Mouse (Mus musculus): ENCODE results near the gene Tmem95. TPM values are rescaled to one million over a fixed set of nuclear protein-coding genes. Genes with fewer than 3 reads are reported as not detected.

Tmem95 gene
- polyA plus RNA-seq, 1 experiment, result not detected

GRCm38 (mm10) chr11:69908645-69909044, 30.8 kb upstream of the Tmem95 start:
- H3K36me3 ChIP-seq (ENCODE audit: control insufficient read depth, insufficient read depth), result peaks cover 98% of the 10 kb centered on the region
- peaks cover 15% of the 10 kb centered on the region for H3K79me2 ChIP-seq (ENCODE audit: control insufficient read depth, insufficient read depth)
- no peak for TF ChIP-seq CTCF (IDR thresholded peaks at IDR 0.05; ENCODE audit: control insufficient read depth, insufficient read depth, insufficient read length)
- TF ChIP-seq MYOD1 (IDR thresholded peaks at IDR 0.05; ENCODE audit: control insufficient read depth, insufficient read length, low read depth), result no peak
- TF ChIP-seq CEBPB (IDR thresholded peaks at IDR 0.05; ENCODE audit: low read depth), result no peak
- no peak for TF ChIP-seq MYOG (IDR thresholded peaks at IDR 0.05; ENCODE audit: control insufficient read depth, extremely low read depth, insufficient read length)
- no peak for TF ChIP-seq USF1 (IDR thresholded peaks at IDR 0.05; ENCODE audit: low read depth)
- no peak for TF ChIP-seq FOSL1 (IDR thresholded peaks at IDR 0.05; ENCODE audit: insufficient read depth, low read length, poor library complexity, severe bottlenecking)
- no peak for TF ChIP-seq MAX (IDR thresholded peaks at IDR 0.05)
- peaks cover 3% of the 10 kb centered on the region for H3K79me3 ChIP-seq (ENCODE audit: low read depth)
- no peaks in the 10 kb centered on the region for H3K27me3 ChIP-seq (ENCODE audit: control insufficient read depth, insufficient read depth, insufficient read length)
- H3ac ChIP-seq (ENCODE audit: control insufficient read depth, insufficient read length, low read depth), result no peak overlapping the region
- H3K4me3 ChIP-seq (ENCODE audit: insufficient read depth, poor library complexity, severe bottlenecking), result no peak overlapping the region

GRCm38 (mm10) chr11:69904311-69904710, 26.5 kb upstream of the Tmem95 start:
- Histone ChIP-seq H3K27me3 (ENCODE audit: control insufficient read depth, insufficient read depth, insufficient read length) (no peaks in the 10 kb centered on the region), H3K79me2 (ENCODE audit: control insufficient read depth, insufficient read depth) (peaks cover 34% of the 10 kb centered on the region), H3K36me3 (ENCODE audit: control insufficient read depth, insufficient read depth) (peaks cover 55% of the 10 kb centered on the region), H3K79me3 (ENCODE audit: low read depth) (peaks cover 17% of the 10 kb centered on the region), H3ac (ENCODE audit: control insufficient read depth, insufficient read length, low read depth) (no peak overlapping the region), H3K4me3 (ENCODE audit: insufficient read depth, poor library complexity, severe bottlenecking) (no peak overlapping the region)
- TF ChIP-seq CEBPB (IDR thresholded peaks at IDR 0.05; ENCODE audit: low read depth) (no peak), MYOD1 (IDR thresholded peaks at IDR 0.05; ENCODE audit: control insufficient read depth, insufficient read length, low read depth) (no peak)

DNA sequence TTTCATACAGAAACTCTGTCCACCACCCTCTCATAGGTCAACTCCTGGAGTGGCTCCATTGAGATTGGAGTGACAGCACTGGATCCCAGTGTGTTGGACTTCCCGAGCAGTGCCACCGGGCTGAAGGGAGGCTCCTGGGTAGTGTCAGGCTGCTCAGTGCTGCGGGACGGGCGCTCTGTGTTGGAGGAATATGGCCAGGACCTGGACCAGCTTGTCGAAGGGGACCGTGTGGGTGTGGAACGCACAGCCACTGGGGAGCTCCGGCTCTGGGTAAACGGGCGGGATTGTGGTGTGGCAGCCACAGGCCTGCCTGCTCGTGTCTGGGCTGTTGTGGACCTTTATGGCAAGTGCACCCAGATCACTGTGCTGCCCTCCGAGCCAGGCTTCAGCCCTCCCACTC, 25.2 kb upstream of the Tmem95 start:
- TF ChIP-seq MAX (IDR thresholded peaks at IDR 0.05) (no peak), FOSL1 (IDR thresholded peaks at IDR 0.05; ENCODE audit: insufficient read depth, low read length, poor library complexity, severe bottlenecking) (no peak), CTCF (IDR thresholded peaks at IDR 0.05; ENCODE audit: control insufficient read depth, insufficient read depth, insufficient read length) (no peak), USF1 (IDR thresholded peaks at IDR 0.05; ENCODE audit: low read depth) (no peak), MYOD1 (IDR thresholded peaks at IDR 0.05; ENCODE audit: control insufficient read depth, insufficient read length, low read depth) (no peak), CEBPB (IDR thresholded peaks at IDR 0.05; ENCODE audit: low read depth) (no peak), MYOG (IDR thresholded peaks at IDR 0.05; ENCODE audit: control insufficient read depth, extremely low read depth, insufficient read length) (no peak)
- Histone ChIP-seq H3K79me2 (ENCODE audit: control insufficient read depth, insufficient read depth) (peaks cover 34% of the 10 kb centered on the region), H3ac (ENCODE audit: control insufficient read depth, insufficient read length, low read depth) (peak overlapping the region; percentile 47), H3K36me3 (ENCODE audit: control insufficient read depth, insufficient read depth) (peaks cover 42% of the 10 kb centered on the region), H3K27me3 (ENCODE audit: control insufficient read depth, insufficient read depth, insufficient read length) (no peaks in the 10 kb centered on the region), H3K4me3 (ENCODE audit: insufficient read depth, poor library complexity, severe bottlenecking) (peak overlapping the region; percentile 93), H3K79me3 (ENCODE audit: low read depth) (peaks cover 17% of the 10 kb centered on the region)

DNA sequence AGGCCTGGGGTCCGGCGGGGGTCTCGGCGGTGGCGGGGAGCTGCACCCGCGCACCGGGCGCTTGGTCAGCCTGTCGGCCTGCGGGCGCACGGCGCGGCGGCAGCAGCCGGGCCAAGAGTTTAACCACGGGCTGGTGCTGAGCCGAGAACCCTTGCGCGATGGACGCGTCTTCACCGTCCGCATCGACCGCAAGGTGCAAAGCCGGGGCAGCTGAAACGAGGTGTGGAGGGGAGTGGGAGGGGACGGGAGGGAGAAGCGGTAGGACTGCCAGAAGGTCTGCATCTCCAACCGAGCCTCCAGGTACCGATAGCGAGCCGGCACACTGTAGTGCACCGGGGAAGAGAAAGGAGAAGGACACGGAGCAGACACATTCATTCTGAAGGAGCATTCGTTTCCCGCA, 24.2 kb upstream of the Tmem95 start:
- Histone ChIP-seq H3K4me3 (ENCODE audit: insufficient read depth, poor library complexity, severe bottlenecking) (peak overlapping the region; percentile 93), H3K79me2 (ENCODE audit: control insufficient read depth, insufficient read depth) (peaks cover 34% of the 10 kb centered on the region), H3K27me3 (ENCODE audit: control insufficient read depth, insufficient read depth, insufficient read length) (no peaks in the 10 kb centered on the region), H3ac (ENCODE audit: control insufficient read depth, insufficient read length, low read depth) (peak overlapping the region; percentile 96), H3K79me3 (ENCODE audit: low read depth) (peaks cover 17% of the 10 kb centered on the region), H3K36me3 (ENCODE audit: control insufficient read depth, insufficient read depth) (peaks cover 33% of the 10 kb centered on the region)
- TF ChIP-seq CEBPB (IDR thresholded peaks at IDR 0.05; ENCODE audit: low read depth) (no peak), MAX (IDR thresholded peaks at IDR 0.05) (no peak), MYOD1 (IDR thresholded peaks at IDR 0.05; ENCODE audit: control insufficient read depth, insufficient read length, low read depth) (no peak), CTCF (IDR thresholded peaks at IDR 0.05; ENCODE audit: control insufficient read depth, insufficient read depth, insufficient read length) (no peak), FOSL1 (IDR thresholded peaks at IDR 0.05; ENCODE audit: insufficient read depth, low read length, poor library complexity, severe bottlenecking) (no peak), MYOG (IDR thresholded peaks at IDR 0.05; ENCODE audit: control insufficient read depth, extremely low read depth, insufficient read length) (no peak), USF1 (IDR thresholded peaks at IDR 0.05; ENCODE audit: low read depth) (no peak)

- Histone ChIP-seq H3K36me3 (ENCODE audit: control insufficient read depth, insufficient read depth) (peaks cover 27% of the 10 kb centered on the region), H3K4me3 (ENCODE audit: insufficient read depth, poor library complexity, severe bottlenecking) (peak overlapping the region; percentile 93)
These were observed 23.6 kb upstream of the Tmem95 start for GRCm38 (mm10) chr11:69901406-69901846.

More at GRCm38 (mm10) chr11:69901406-69901846, 23.6 kb upstream of the Tmem95 start:
- Histone ChIP-seq H3K27me3 (ENCODE audit: control insufficient read depth, insufficient read depth, insufficient read length) (no peaks in the 10 kb centered on the region), H3K79me3 (ENCODE audit: low read depth) (peaks cover 17% of the 10 kb centered on the region), H3ac (ENCODE audit: control insufficient read depth, insufficient read length, low read depth) (peak overlapping the region; percentile 96), H3K79me2 (ENCODE audit: control insufficient read depth, insufficient read depth) (peaks cover 34% of the 10 kb centered on the region)
- TF ChIP-seq MYOD1 (IDR thresholded peaks at IDR 0.05; ENCODE audit: control insufficient read depth, insufficient read length, low read depth), result no peak
- TF ChIP-seq CTCF (IDR thresholded peaks at IDR 0.05; ENCODE audit: control insufficient read depth, insufficient read depth, insufficient read length), result no peak
- no peak for TF ChIP-seq FOSL1 (IDR thresholded peaks at IDR 0.05; ENCODE audit: insufficient read depth, low read length, poor library complexity, severe bottlenecking)
- TF ChIP-seq MYOG (IDR thresholded peaks at IDR 0.05; ENCODE audit: control insufficient read depth, extremely low read depth, insufficient read length), result no peak
- no peak for TF ChIP-seq USF1 (IDR thresholded peaks at IDR 0.05; ENCODE audit: low read depth)
- peak; percentile 71 for TF ChIP-seq MAX (IDR thresholded peaks at IDR 0.05)
